Mouse (Mus musculus): ENCODE measurements around the gene Pdlim7.

DNA sequence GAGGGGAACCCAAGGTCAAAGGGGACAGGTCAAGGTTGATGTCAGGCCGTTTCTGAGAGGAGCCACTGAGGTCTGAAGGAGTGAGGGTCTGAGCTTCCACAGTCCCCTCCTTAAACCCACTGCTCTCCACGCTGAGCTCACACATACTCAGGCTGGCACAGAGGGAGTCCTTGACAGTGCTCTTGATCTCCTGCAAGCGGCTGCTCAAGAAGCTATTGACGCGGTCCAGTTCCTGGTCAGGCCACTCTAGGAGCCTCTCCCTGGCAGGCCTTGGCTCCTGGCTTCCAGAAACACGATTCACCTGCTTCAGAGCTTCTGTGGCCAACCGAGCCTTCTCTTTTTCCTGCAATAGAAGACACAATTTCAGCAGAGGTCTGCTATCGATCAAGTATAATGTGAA, 30.0 kb upstream of the Pdlim7 start:
- TF ChIP-seq CTCF (conservative IDR thresholded peaks at IDR 0.05 in 1 of 2, IDR thresholded peaks at IDR 0.05 in 1 of 2; ENCODE audit: low read depth in 2 of 2, low read length in 2 of 2) (no peak), CHD2 (IDR thresholded peaks at IDR 0.05; ENCODE audit: low read length) (no peak), MAFK (IDR thresholded peaks at IDR 0.05; ENCODE audit: insufficient replicate concordance, low read length) (no peak), POLR2A (IDR thresholded peaks at IDR 0.05; ENCODE audit: low read depth, low read length) (no peak), RAD21 (IDR thresholded peaks at IDR 0.05; ENCODE audit: low read depth, low read length) (no peak), EP300 (IDR thresholded peaks at IDR 0.05; ENCODE audit: low read length) (no peak), MYC (IDR thresholded peaks at IDR 0.05; ENCODE audit: low read depth, low read length) (no peak)

Data from CH12.LX (cell line).